Mouse (Mus musculus): Measurements from ENCODE around the gene Ppp1r36. TPM values are rescaled to one million over a fixed set of nuclear protein-coding genes. Genes with fewer than 3 reads are reported as not detected.

Ppp1r36 gene
- total RNA-seq, 2 experiments from 2014 or later, result not detected

DNA sequence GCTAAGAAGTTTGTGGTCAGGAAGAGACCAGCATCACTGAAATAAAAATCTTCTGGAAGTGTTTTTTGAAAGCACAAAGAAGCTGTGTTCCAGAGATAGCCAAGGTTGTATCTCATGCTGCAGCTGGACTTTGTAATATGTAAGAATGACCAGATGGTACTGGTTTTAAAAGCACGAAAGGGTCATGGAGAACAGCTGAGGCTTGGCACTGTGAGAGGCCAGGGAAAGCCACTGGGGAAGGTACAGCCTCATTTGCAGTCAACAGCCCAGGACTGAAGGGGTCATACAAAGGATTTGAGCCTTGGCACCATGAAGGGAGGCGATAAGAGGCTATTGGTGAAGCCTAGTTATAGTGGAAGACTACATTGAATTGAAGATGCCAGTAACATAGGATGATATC, 65.1 kb downstream of the Ppp1r36 start:
- no peak for ATAC-seq (replicated peaks; ENCODE audit: low FRiP score, poor library complexity, severe bottlenecking)

DNA sequence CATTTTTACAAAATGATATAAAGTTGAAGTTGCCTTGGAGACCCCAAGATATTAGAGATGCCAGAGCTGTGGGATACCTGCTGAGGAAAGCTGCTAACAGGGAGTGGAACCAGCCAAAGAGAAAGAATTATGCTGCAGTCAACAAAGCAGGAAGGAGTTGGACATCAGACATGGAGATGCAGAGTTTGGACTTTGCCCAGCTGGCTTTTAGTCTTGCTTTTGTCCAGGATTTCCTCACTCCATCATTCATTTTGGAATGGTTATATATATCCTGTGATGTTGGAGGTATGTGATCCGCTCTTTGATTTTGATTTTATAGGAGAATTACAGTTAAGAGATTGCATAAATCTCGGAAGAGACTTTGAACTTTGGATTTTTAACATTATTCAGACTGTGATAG, 65.6 kb downstream of the Ppp1r36 start:
- no peak for ATAC-seq (replicated peaks; ENCODE audit: low FRiP score, poor library complexity, severe bottlenecking)

DNA sequence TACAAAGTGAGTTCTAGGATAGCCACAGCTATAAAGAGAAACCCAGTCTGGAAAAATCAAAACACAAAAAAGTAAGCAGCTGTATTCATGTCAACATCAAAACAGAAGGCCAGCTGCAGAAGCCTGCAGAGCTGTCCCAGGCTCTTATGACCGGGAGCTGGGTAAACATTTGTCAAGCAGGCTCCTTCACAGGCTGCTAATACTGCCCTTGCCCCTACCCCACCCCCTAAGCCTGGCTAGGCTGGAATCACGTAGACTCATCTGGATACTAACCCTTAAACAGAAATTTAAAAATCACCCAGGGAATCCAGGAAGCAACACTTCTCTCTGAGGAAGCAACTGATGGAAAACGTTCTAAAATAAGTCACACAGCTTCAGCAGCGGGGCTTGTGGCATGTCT, 67.5 kb downstream of the Ppp1r36 start:
- no peak for ATAC-seq (replicated peaks; ENCODE audit: low FRiP score, poor library complexity, severe bottlenecking)

DNA sequence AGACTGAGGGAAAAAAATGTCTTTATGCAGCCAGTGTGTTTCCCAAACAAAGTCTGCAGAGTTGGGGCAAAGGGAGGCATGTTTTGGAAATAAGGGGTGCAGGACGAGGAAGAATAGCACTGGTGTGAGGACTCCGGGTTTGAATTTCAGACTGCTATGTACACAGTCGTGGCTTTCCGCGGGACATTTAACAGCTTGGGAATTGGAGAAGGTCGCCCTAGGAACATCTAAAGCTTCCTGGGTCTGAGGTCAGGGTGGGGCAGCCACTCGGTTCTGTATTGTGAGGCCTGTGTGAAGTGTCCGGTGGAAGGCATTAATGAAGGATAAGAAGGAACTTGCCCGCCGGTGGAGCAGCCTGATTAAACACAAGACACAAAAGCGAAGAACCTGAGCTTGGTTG, 68.0 kb downstream of the Ppp1r36 start:
- ATAC-seq (replicated peaks; ENCODE audit: low FRiP score, poor library complexity, severe bottlenecking), result no peak

DNA sequence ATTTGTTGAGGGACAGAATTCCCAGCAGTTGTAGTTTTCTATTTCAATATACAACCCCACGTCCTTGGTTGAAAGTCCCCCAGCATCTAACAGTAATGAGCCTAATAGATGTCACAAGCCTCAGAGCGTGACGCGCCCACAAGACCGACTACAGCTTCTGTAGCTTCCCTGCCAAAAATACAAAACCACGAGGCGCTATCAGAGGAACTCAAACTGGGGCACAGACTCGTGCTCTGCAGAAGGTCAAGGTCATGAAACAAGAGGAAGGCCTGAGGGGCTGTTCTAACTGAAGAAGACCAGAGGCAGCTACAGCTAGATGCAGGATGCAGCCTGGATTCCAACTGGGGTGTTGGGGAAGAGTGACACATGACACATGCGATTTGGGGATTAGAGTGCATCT, 69.6 kb downstream of the Ppp1r36 start:
- no peak for ATAC-seq (replicated peaks; ENCODE audit: low FRiP score, poor library complexity, severe bottlenecking)

Other genes with a start within 250 kb of the Ppp1r36 start
- gene Esr2, start 240.3 kb upstream of the Ppp1r36 start, total RNA-seq (2015; ENCODE audit: low replicate concordance), result not detected in 2 replicates
- gene Esr2, start 240.3 kb upstream of the Ppp1r36 start, total RNA-seq (2017; ENCODE audit: low replicate concordance), result not detected in 2 replicates
- not detected in 2 replicates for gene Tex21, start 170.8 kb upstream of the Ppp1r36 start, total RNA-seq (2015; ENCODE audit: low replicate concordance)
- gene Tex21, start 170.8 kb upstream of the Ppp1r36 start, total RNA-seq (2017; ENCODE audit: low replicate concordance), result not detected in 2 replicates
- gene Mthfd1, start 162.2 kb upstream of the Ppp1r36 start, total RNA-seq (2015; ENCODE audit: low replicate concordance), result 27.2 and 36.0 TPM in 2 replicates
- gene Mthfd1, start 162.2 kb upstream of the Ppp1r36 start, total RNA-seq (2017; ENCODE audit: low replicate concordance), result 20.8 and 32.0 TPM in 2 replicates
- not detected in 2 replicates for gene Akap5, start 92.6 kb upstream of the Ppp1r36 start, total RNA-seq (2015; ENCODE audit: low replicate concordance)
- gene Akap5, start 92.6 kb upstream of the Ppp1r36 start, total RNA-seq (2017; ENCODE audit: low replicate concordance), result 0.26 TPM in 1 of 2 replicates, not detected in the other
- 11.9 and 43.6 TPM in 2 replicates for gene Zbtb25, start 47.9 kb upstream of the Ppp1r36 start, total RNA-seq (2015; ENCODE audit: low replicate concordance)
- gene Zbtb25, start 47.9 kb upstream of the Ppp1r36 start, total RNA-seq (2017; ENCODE audit: low replicate concordance), result 4.0 and 8.6 TPM in 2 replicates
- gene Zbtb1, start 47.3 kb upstream of the Ppp1r36 start, total RNA-seq (2015; ENCODE audit: low replicate concordance), result 9.7 and 10.9 TPM in 2 replicates
- 8.6 and 9.5 TPM in 2 replicates for gene Zbtb1, start 47.3 kb upstream of the Ppp1r36 start, total RNA-seq (2017; ENCODE audit: low replicate concordance)
- 1.7 TPM in 1 of 2 replicates, not detected in the other for gene Hspa2, start 13.4 kb upstream of the Ppp1r36 start, total RNA-seq (2015; ENCODE audit: low replicate concordance)
- gene Hspa2, start 13.4 kb upstream of the Ppp1r36 start, total RNA-seq (2017; ENCODE audit: low replicate concordance), result 3.2 and 3.3 TPM in 2 replicates
- gene Plekhg3, start 113.4 kb downstream of the Ppp1r36 start, total RNA-seq (2015; ENCODE audit: low replicate concordance), result 1.8 and 4.6 TPM in 2 replicates
- 2.4 and 3.4 TPM in 2 replicates for gene Plekhg3, start 113.4 kb downstream of the Ppp1r36 start, total RNA-seq (2017; ENCODE audit: low replicate concordance)